Mouse (Mus musculus) midbrain, embryonic 16.5 days (tissue): Measurements from ENCODE around the gene Mlx. TPM values are rescaled to one million over a fixed set of nuclear protein-coding genes. Genes with fewer than 3 reads are reported as not detected.

Source experiments
- ATAC-seq: fragments of 200-750 bp; cut with Nextera tagmentation; 2 replicates; pipeline ENCODE4 v1.8.0; 2017; ENCODE audit warnings: moderate TSS enrichment
- H3K27ac ChIP-seq: fragments of 300-500 bp; sonication (generic); 2 replicates; pipeline ENCODE4 v1.5.1; 2014; ENCODE audit warnings: mild to moderate bottlenecking, low read length, mixed read lengths
- H3K27me3 ChIP-seq: fragments of 300-500 bp; sonication (generic); 2 replicates; pipeline ENCODE4 v1.6.1; 2014; ENCODE audit warnings: low read depth, low read length, mixed read lengths; ENCODE audit not compliant: control insufficient read depth, insufficient read depth
- H3K36me3 ChIP-seq: fragments of 300-500 bp; sonication (generic); 2 replicates; pipeline ENCODE4 v1.6.1; 2014; ENCODE audit warnings: mild to moderate bottlenecking, low read length, moderate library complexity, mixed read lengths; ENCODE audit not compliant: control insufficient read depth, insufficient read depth
- H3K4me1 ChIP-seq: fragments of 300-500 bp; sonication (generic); 2 replicates; pipeline ENCODE4 v1.6.1; 2014; ENCODE audit warnings: mild to moderate bottlenecking, low read length, mixed read lengths; ENCODE audit not compliant: control insufficient read depth, insufficient read depth
- H3K4me2 ChIP-seq: fragments of 300-500 bp; sonication (generic); 2 replicates; pipeline ENCODE4 v1.6.1; 2014; ENCODE audit warnings: mild to moderate bottlenecking, low read length, mixed read lengths
- H3K4me3 ChIP-seq: fragments of 300-500 bp; sonication (generic); 2 replicates; pipeline ENCODE4 v1.5.1; 2014; ENCODE audit warnings: low read depth, mild to moderate bottlenecking, low read length, moderate library complexity, mixed read lengths
- H3K9ac ChIP-seq: fragments of 300-500 bp; sonication (generic); 2 replicates; pipeline ENCODE4 v1.6.1; 2014; ENCODE audit warnings: low read depth, low read length, mixed read lengths
- H3K9me3 ChIP-seq: fragments of 300-500 bp; sonication (generic); replicated peaks from 2 replicates; pipeline ENCODE4 v1.6.1; 2014; ENCODE audit warnings: mild to moderate bottlenecking, low read length, mixed read lengths; ENCODE audit not compliant: control insufficient read depth, poor library complexity, severe bottlenecking
- WGBS: fragments of 180-500 bp; shearing (Covaris S2); extraction: QIAGEN DNeasy Blood & Tissue Kit; methylation state at CpG from one replicate; pipeline ENCODE4 v1.1.7; 2014; 5-methylcytosine and 5-hydroxymethylcytosine counted together
- microRNA-seq: library from miRNA; unstranded; fragments of <30 nt; microRNA quantifications from one replicate; pipeline ENCODE4, GENCODE M21; 2017
- polyA plus RNA-seq: library from polyadenylated mRNA; unstranded; fragments of >200 nt; fragmentation: Nextera tagmentation; extraction: Ambion mirVana; gene quantifications from 2 replicates; pipeline ENCODE4 v1.2.1, GENCODE M21; 2015

The Mlx gene
- polyA plus RNA-seq, 1 experiment from 2014 or later: 96.5 TPM

GRCm38 (mm10) chr11:101134217-101134865 lies 47.3 kb downstream of the Mlx start:
- H3K4me3 ChIP-seq: no peak overlapping the region
- 86% methylated on average over 13 of the region's 13 CpGs for WGBS

DNA sequence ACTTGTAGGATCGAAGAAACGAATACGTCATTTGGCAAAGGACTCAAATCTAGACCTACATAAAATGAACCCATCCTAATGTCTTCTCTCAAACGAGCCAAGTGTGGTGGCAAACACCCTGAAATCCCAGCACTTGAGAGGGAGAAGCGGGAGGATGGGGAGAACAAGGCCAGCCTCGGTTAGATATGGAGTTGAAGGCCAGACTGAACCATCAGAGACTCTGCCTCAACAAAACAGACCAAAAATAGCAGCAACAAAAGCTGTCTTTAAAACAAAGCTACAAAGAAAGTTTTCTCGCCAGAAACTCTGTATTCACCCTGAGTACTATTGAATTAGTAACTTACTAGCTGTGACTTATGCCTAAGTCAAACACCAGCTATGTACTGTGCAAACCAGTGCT lies 49.9 kb downstream of the Mlx start:
- 84% methylated on average over 7 of the region's 7 CpGs for WGBS
- no peak overlapping the region for H3K27ac ChIP-seq
- no peak overlapping the region for H3K9ac ChIP-seq
- no peaks in the 10 kb centered on the region for H3K9me3 ChIP-seq
- H3K27me3 ChIP-seq: no peaks in the 10 kb centered on the region
- ATAC-seq: no peak
- no peaks in the 10 kb centered on the region for H3K4me1 ChIP-seq
- no peaks in the 10 kb centered on the region for H3K36me3 ChIP-seq
- H3K4me2 ChIP-seq: no peak overlapping the region
- no peak overlapping the region for H3K4me3 ChIP-seq

More at GRCm38 (mm10) chr11:101134217-101134865, 47.3 kb downstream of the Mlx start:
- H3K27ac ChIP-seq: no peak overlapping the region
- no peaks in the 10 kb centered on the region for H3K9me3 ChIP-seq
- no peaks in the 10 kb centered on the region for H3K27me3 ChIP-seq
- H3K9ac ChIP-seq: no peak overlapping the region
- ATAC-seq: no peak
- H3K4me1 ChIP-seq: no peaks in the 10 kb centered on the region
- no peaks in the 10 kb centered on the region for H3K36me3 ChIP-seq
- H3K4me2 ChIP-seq: no peak overlapping the region

DNA sequence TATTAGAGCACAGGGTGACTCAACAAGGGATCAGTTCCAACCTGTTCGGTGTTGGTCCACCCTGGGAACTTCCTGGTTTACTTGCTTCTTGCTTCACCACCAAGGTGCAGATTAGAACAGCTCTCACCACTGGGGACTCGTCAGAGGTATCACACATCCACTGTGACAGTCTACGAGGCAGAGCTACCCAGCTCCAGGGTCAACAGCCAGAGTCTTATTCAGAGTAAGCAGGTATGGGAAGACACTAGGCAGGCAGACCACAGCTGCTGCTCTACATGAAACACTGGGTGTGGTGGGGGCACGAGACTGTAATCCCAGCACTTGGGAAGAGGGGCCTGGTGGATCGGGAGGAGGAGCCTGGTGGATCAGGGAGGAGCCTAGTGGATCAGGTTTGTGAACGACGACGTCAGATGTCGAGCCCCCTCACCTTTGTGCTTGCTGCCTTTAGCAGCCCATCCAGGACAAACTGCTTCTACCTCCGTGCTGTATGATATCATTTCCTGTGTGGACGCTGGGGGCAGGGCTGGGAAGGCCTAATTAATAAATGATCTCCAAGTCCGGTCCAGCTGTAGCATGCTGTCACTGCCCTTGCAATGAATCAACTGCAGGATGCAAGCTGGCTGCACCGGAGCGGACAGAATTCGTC lies 51.6 kb downstream of the Mlx start:
- peak overlapping the region; percentile 36 for H3K4me2 ChIP-seq
- H3K4me3 ChIP-seq: no peak overlapping the region
- ATAC-seq: no peak; the same call in 1 of the 2 replicates
- peaks cover 3% of the 10 kb centered on the region; the same call in 1 of the 2 replicates for H3K4me1 ChIP-seq
- H3K9ac ChIP-seq: peak overlapping the region; percentile 3; the same call in 1 of the 2 replicates
- H3K36me3 ChIP-seq: no peaks in the 10 kb centered on the region
- no peaks in the 10 kb centered on the region for H3K9me3 ChIP-seq
- H3K27me3 ChIP-seq: no peaks in the 10 kb centered on the region
- WGBS: 27% methylated on average over 15 of the region's 15 CpGs
- no peak overlapping the region; the same call in 1 of the 2 replicates for H3K27ac ChIP-seq

DNA sequence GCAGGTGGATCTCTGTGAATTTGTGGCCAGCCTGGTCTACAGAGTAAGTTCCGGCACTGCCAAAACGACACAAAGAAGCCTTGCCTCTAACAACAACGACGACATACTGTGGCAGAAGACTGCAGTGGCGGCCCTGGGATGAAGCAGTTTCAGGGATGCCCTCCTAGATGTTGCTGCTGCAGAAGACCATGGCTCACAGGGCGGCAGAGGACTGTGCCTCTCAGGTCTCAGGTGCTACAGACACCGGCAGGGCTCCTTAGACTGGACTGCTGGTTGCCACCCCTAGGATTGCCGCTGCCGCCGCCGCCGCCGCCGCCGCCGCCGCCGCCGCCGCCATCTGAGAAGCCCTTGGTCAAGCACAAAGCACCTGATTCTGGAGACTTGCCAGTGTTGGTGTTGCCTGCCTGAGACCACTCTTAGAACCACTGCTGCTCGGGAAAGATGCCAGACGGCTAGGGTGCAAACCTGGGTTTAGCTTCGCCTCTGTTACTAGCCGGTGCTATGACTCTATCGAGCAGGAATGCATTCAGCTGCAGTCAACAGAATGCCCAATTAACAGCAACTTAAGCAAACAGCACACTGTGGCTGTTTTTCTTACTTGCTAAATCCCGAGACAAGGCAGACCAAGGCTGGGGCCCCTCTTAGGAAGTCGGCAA lies 53.2 kb downstream of the Mlx start:
- WGBS: 46% methylated on average over 27 of the region's 27 CpGs
- Histone ChIP-seq H3K4me2 (peak overlapping the region; percentile 47), H3K9ac (peak overlapping the region; percentile 60), H3K27me3 (no peaks in the 10 kb centered on the region), H3K9me3 (no peaks in the 10 kb centered on the region), H3K4me3 (peak overlapping the region; percentile 26), H3K27ac (peak overlapping the region; percentile 31), H3K4me1 (peaks cover 6% of the 10 kb centered on the region), H3K36me3 (no peaks in the 10 kb centered on the region)
- no peak for ATAC-seq

GRCm38 (mm10) chr11:101141088-101141487 lies 54.0 kb downstream of the Mlx start:
- Histone ChIP-seq H3K4me3 (no peak overlapping the region), H3K4me1 (peaks cover 9% of the 10 kb centered on the region), H3K27ac (no peak overlapping the region), H3K36me3 (no peaks in the 10 kb centered on the region), H3K4me2 (no peak overlapping the region), H3K27me3 (no peaks in the 10 kb centered on the region), H3K9ac (no peak overlapping the region), H3K9me3 (no peaks in the 10 kb centered on the region)
- no peak for ATAC-seq
- 80% methylated on average over 8 of the region's 8 CpGs for WGBS

Small RNA genes lying within 50 kb of the gene (microRNA-seq; reads per million reads assigned to microRNA genes)
- not detected for gene Gm27626

Other genes with a start within 250 kb of the Mlx start
- gene Stat5b, start 236.6 kb upstream of the Mlx start, polyA plus RNA-seq: 17.5 and 22.9 TPM in 2 replicates
- 2.1 and 3.2 TPM in 2 replicates for gene Stat5a, start 227.9 kb upstream of the Mlx start, polyA plus RNA-seq
- 37.3 and 39.0 TPM in 2 replicates for gene Stat3, start 147.7 kb upstream of the Mlx start, polyA plus RNA-seq
- 40.0 TPM in 2 replicates for gene Cavin1, start 116.4 kb upstream of the Mlx start, polyA plus RNA-seq
- 155 and 172 TPM in 2 replicates for gene Atp6v0a1, start 77.8 kb upstream of the Mlx start, polyA plus RNA-seq
- 13.2 and 14.2 TPM in 2 replicates for gene Naglu, start 17.3 kb upstream of the Mlx start, polyA plus RNA-seq
- 0.21 and 0.49 TPM in 2 replicates for gene Hsd17b1, start 8.9 kb upstream of the Mlx start, polyA plus RNA-seq
- 42.0 and 43.5 TPM in 2 replicates for gene Coasy, start 4.7 kb upstream of the Mlx start, polyA plus RNA-seq
- gene Psmc3ip, start 8.2 kb downstream of the Mlx start, polyA plus RNA-seq: 15.2 and 17.6 TPM in 2 replicates
- gene Retreg3, start 32.6 kb downstream of the Mlx start, polyA plus RNA-seq: 24.4 and 25.4 TPM in 2 replicates
- 72.6 and 75.0 TPM in 2 replicates for gene Tubg1, start 32.7 kb downstream of the Mlx start, polyA plus RNA-seq
- 62.9 and 71.4 TPM in 2 replicates for gene Tubg2, start 68.6 kb downstream of the Mlx start, polyA plus RNA-seq
- gene Cntnap1, start 83.2 kb downstream of the Mlx start, polyA plus RNA-seq: 4.2 and 4.7 TPM in 2 replicates
- gene Plekhh3, start 84.1 kb downstream of the Mlx start, polyA plus RNA-seq: 6.5 and 7.6 TPM in 2 replicates
- gene Ccr10, start 88.2 kb downstream of the Mlx start, polyA plus RNA-seq: 0.47 and 0.62 TPM in 2 replicates
- gene Ezh1, start 139.2 kb downstream of the Mlx start, polyA plus RNA-seq: 30.8 and 34.4 TPM in 2 replicates
- gene Ramp2, start 158.8 kb downstream of the Mlx start, polyA plus RNA-seq: 79.5 and 83.8 TPM in 2 replicates
- gene Vps25, start 166.4 kb downstream of the Mlx start, polyA plus RNA-seq: 115 and 119 TPM in 2 replicates
- gene Wnk4, start 173.3 kb downstream of the Mlx start, polyA plus RNA-seq: 6.4 and 7.4 TPM in 2 replicates
- 0.71 and 0.80 TPM in 2 replicates for gene Cntd1, start 191.7 kb downstream of the Mlx start, polyA plus RNA-seq
- gene Coa3, start 191.8 kb downstream of the Mlx start, polyA plus RNA-seq: 208 and 224 TPM in 2 replicates
- 159 and 177 TPM in 2 replicates for gene Becn1, start 215.0 kb downstream of the Mlx start, polyA plus RNA-seq
- 107 and 121 TPM in 2 replicates for gene Psme3, start 228.9 kb downstream of the Mlx start, polyA plus RNA-seq
- gene Aoc2, start 237.8 kb downstream of the Mlx start, polyA plus RNA-seq: 2.0 and 2.2 TPM in 2 replicates
- 0.13 and 0.14 TPM in 2 replicates for gene Aoc3, start 243.3 kb downstream of the Mlx start, polyA plus RNA-seq